Mouse (Mus musculus) limb, embryonic 12.5 days (tissue): ENCODE measurements around the gene Mapk12. TPM values are rescaled to one million over a fixed set of nuclear protein-coding genes. Genes with fewer than 3 reads are reported as not detected.

Experiments
- ATAC-seq: fragments of 200-750 bp; cut with Nextera tagmentation; 2 replicates; pipeline ENCODE4 v1.8.0; 2017; ENCODE audit warnings: low read depth, moderate TSS enrichment; ENCODE audit not compliant: insufficient number of reproducible peaks, insufficient read depth, low FRiP score, low TSS enrichment
- H3K27ac ChIP-seq: fragments of 300-500 bp; sonication (generic); 2 replicates; pipeline ENCODE4 v1.5.1; 2016; ENCODE audit warnings: mild to moderate bottlenecking, moderate library complexity
- H3K27me3 ChIP-seq: fragments of 300-500 bp; sonication (generic); 2 replicates; pipeline ENCODE4 v1.6.1; 2016; ENCODE audit warnings: mild to moderate bottlenecking, moderate library complexity
- H3K36me3 ChIP-seq: fragments of 300-500 bp; sonication (generic); 2 replicates; pipeline ENCODE4 v1.6.1; 2016; ENCODE audit warnings: mild to moderate bottlenecking, moderate library complexity
- H3K4me1 ChIP-seq: fragments of 300-500 bp; sonication (generic); replicated peaks from 2 replicates; pipeline ENCODE4 v1.6.1; 2016
- H3K4me2 ChIP-seq: fragments of 300-500 bp; sonication (generic); 2 replicates; pipeline ENCODE4 v1.6.1; 2016; ENCODE audit warnings: mild to moderate bottlenecking, moderate library complexity
- H3K4me3 ChIP-seq: fragments of 300-500 bp; sonication (generic); replicated peaks from 2 replicates; pipeline ENCODE4 v1.5.1; 2016; ENCODE audit warnings: mild to moderate bottlenecking
- H3K9ac ChIP-seq: fragments of 300-500 bp; sonication (generic); replicated peaks from 2 replicates; pipeline ENCODE4 v1.6.1; 2016; ENCODE audit warnings: mild to moderate bottlenecking, moderate library complexity
- H3K9me3 ChIP-seq: fragments of 300-500 bp; sonication (generic); 2 replicates; pipeline ENCODE4 v1.6.1; 2016; ENCODE audit warnings: mild to moderate bottlenecking, moderate library complexity
- WGBS: fragments of 180-500 bp; shearing (Covaris S2); methylation state at CpG from one replicate; pipeline ENCODE4 v1.1.7; 2016; 5-methylcytosine and 5-hydroxymethylcytosine counted together
- polyA plus RNA-seq: library from polyadenylated mRNA; unstranded; fragments of >200 nt; fragmentation: Nextera tagmentation; extraction: Ambion mirVana; gene quantifications from 2 replicates; pipeline ENCODE4 v1.2.1, GENCODE M21; 2016

Mapk12 gene
- polyA plus RNA-seq, 1 experiment from 2014 or later, result 9.3 TPM

DNA sequence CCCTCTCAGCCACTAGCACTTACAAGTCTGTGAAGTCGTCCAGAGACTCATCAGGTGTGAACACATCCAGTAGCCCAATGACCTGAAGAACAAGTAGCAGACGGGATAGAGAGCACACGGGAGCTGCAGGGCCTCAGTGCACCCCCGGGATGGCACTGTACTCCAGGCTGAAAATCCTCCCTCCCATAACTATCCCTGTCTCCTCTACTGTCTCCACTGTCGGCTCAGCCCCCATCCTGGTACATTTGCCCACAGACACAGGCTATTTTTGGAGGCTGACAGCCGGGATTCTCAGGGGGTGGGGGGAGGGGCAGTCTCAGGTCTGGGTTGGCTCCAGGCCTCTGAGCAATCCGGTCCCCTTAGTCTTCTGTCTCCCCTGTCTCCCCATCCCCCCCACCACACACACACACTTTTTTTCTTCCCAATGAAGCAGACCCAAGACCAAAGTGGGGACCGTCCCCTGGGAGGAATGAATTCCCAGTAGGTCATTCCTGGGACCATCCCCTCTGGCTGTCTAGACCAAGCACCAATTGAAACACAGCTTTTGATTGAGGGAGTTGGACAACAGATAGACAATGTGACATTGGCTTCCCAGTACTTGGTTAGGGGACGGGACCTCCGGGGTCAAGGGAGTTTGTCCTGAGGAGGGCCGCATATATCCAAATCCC, 3.0 kb downstream of the Mapk12 start:
- Histone ChIP-seq H3K9me3 (no peaks in the 10 kb centered on the region), H3K4me3 (no peak overlapping the region), H3K4me2 (no peak overlapping the region), H3K9ac (no peak overlapping the region), H3K4me1 (peaks cover 24% of the 10 kb centered on the region), H3K36me3 (no peaks in the 10 kb centered on the region), H3K27ac (no peak overlapping the region), H3K27me3 (peaks cover 39% of the 10 kb centered on the region)
- no peak for ATAC-seq
- 77% methylated on average over 11 of the region's 11 CpGs for WGBS

DNA sequence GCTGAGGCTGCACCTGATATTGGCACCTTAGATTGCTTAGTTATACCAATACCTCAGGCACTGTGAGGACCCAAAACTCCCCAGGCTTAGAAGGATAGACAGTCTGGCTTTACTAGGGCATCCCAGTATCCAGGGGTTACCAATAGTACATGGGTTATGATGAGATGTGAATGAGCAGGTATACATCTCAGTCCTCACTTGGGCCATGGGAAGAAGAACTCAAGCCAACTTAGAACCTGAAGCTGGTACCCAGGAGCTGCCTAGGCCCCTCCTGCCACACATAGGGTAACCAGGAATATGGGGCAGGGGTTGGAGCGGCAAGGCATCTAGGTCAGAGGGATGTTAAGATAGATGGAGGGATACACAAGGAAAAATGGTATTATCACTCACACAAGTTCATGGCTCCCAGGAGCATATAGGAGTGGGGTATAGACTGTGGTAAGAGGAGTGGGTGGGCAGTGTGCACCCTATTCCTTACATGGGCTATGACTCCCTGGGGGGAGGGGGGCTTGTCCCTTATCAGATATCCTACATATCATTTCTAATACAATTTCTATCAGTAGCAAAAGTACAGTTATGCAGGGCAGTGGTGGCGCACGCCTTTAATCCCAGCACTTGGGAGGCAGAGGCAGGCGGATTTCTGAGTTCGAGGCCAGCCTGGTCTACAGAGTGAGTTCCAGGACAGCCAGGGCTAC, 3.9 kb downstream of the Mapk12 start:
- Histone ChIP-seq H3K27ac (no peak overlapping the region), H3K9me3 (no peaks in the 10 kb centered on the region), H3K27me3 (peaks cover 37% of the 10 kb centered on the region), H3K9ac (no peak overlapping the region), H3K4me1 (peaks cover 22% of the 10 kb centered on the region), H3K4me3 (no peak overlapping the region), H3K36me3 (no peaks in the 10 kb centered on the region), H3K4me2 (no peak overlapping the region)
- ATAC-seq, result no peak
- 97% methylated on average over 5 of the region's 5 CpGs for WGBS

DNA sequence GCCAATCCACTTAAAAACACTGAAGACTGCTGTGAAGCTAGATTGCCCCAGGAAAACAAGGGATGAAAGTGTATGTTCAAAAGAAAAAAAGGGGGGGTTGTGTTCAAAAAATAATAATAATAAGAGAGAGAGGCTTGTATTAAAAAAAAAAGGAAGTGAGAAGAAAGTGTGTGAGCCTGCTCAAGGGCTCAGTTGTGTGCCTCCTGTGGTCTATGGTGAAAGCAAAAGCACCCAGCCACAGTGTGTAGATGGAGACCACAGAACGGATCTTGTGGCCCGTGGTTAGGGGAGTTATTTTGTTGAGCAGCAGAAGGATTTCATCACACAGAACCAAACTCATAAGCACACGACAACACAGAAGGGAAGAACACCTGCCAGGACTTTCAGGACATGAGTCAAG, 9.2 kb downstream of the Mapk12 start:
- H3K4me2 ChIP-seq, result no peak overlapping the region
- no peak for ATAC-seq
- H3K9me3 ChIP-seq, result no peaks in the 10 kb centered on the region

DNA sequence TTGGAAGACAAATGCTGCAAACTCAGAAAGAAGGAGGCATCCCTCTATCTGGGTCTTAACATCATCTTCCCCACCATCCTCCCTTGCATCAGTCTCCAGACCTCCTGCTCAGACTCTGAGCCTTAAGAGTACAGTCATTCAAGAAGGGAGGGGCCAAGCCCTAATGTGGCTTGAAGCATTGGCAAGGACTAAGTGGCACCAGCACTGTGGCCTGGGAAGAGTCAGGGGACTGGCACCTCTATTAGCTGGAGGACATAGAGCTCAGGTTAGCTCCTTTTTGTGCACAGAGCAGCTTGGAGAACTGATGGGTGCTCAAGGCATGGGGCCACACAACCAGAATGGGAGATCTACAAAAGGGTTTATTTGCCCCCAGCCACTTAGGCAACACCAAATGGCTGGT, 10.3 kb downstream of the Mapk12 start:
- no peak overlapping the region for H3K4me2 ChIP-seq
- H3K9me3 ChIP-seq, result no peaks in the 10 kb centered on the region
- H3K9ac ChIP-seq, result no peak overlapping the region
- ATAC-seq, result no peak
- H3K27me3 ChIP-seq, result no peaks in the 10 kb centered on the region
- H3K4me1 ChIP-seq, result peaks cover 13% of the 10 kb centered on the region
- H3K36me3 ChIP-seq, result 0 out of 2 replicates have a peak, but pooled peaks cover 2% of the 10 kb centered on the region
- no peak overlapping the region for H3K4me3 ChIP-seq
- no peak overlapping the region for H3K27ac ChIP-seq

More for the DNA sequence above, 9.2 kb downstream of the Mapk12 start:
- peaks cover 13% of the 10 kb centered on the region for H3K4me1 ChIP-seq
- no peak overlapping the region for H3K27ac ChIP-seq
- 86% methylated on average over 3 of the region's 3 CpGs for WGBS
- H3K36me3 ChIP-seq, result 0 out of 2 replicates have a peak, but pooled peaks cover 2% of the 10 kb centered on the region
- no peaks in the 10 kb centered on the region for H3K27me3 ChIP-seq
- no peak overlapping the region for H3K4me3 ChIP-seq
- no peak overlapping the region for H3K9ac ChIP-seq

DNA sequence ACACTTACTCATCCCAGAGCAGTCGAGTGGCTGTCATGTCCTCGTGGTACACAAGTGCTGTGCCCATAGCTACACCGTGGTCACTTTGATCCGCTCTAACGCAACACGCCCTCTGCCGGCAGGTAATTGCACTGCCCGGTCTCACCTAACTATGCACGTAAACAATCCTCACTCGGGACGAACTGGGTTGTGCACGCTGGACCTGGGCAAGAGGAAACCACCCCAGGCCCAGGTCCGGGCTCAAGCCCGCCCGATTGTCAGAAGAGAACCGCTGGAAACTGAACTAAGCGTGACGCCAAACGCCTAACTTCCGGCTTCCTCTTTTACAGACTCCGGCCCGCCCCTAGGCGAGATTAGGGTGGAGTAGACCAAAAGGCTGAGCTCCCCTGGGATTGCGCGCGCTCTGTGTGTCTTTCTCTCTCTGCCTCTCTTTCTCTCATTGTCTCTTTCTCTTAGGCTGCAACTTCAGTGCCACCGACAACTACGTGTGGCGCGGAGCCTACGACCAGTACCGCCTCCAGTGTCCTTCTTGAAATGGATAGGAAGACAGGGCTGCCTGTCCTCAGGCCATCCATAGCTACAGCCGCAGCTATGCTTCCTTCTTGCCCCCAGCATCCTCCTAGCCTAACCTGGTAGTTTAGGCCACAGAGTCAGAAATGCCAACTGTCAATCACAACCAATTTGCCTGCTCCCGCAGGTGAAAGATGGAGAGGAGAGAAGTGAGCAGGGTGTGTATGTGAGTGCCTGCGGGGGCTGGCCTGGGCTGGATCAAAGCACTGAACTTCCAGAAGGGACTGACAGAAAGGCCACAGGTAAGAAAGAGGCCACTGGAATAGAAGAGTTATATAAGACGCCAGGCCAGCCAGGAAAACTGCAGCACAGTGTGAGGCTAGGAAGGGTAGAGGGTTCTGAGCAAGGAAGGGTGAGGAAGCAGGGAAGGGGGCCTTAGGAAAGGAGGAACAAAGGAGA, 11.8 kb downstream of the Mapk12 start, which contains the start of gene Hdac10:
Gene Hdac10, minus strand, starts transcription at position 319 of the 969 bp plus-strand sequence.
- 3% methylated on average over 36 of the region's 36 CpGs for WGBS
- peak within 1 kb of the TSS; percentile 77; the same call in 1 of the 2 replicates for H3K27ac ChIP-seq
- peaks cover 19% of the 10 kb centered on the region for H3K4me1 ChIP-seq
- ATAC-seq, result peak; percentile 88
- no peaks in the 10 kb centered on the region for H3K9me3 ChIP-seq
- no peaks in the 10 kb centered on the region for H3K27me3 ChIP-seq
- H3K4me3 ChIP-seq, result peak within 1 kb of the TSS; percentile 58
- 0 out of 2 replicates have a peak, but pooled peaks cover 2% of the 10 kb centered on the region for H3K36me3 ChIP-seq
- peak within 1 kb of the TSS; percentile 76 for H3K4me2 ChIP-seq
- H3K9ac ChIP-seq, result peak within 1 kb of the TSS; percentile 66

DNA sequence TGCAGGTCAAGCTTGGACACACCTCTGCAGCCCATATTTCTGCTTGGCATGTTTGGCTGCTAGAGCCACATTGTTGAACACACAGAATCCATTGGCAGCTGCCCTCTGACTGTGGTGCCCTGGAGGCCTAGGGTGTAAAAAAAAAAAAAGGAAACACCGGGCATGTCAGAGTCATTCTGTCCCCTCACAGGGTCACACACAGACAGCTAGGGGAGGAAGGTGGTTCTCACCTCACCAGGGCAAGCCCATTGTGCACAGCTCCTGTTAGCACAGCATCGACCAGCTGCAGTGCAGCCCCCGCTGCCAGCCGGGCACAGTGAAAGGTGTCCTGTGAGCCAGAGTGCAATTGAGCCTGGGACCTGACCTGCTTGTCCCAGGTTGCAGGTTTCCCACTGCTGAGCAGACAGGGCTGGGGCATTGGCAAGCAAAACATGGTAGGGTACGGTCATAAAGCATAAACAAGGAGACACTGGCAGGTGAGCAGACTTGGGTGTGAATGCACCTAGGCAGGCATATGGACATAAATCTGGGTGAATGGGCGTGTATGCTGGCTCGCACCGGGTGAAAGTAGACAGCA, 13.1 kb downstream of the Mapk12 start:
- Histone ChIP-seq H3K36me3 (0 out of 2 replicates have a peak, but pooled peaks cover 2% of the 10 kb centered on the region), H3K4me3 (peak overlapping the region; percentile 58; the same call in 1 of the 2 replicates), H3K9me3 (no peaks in the 10 kb centered on the region), H3K27me3 (no peaks in the 10 kb centered on the region), H3K4me2 (peak overlapping the region; percentile 76), H3K27ac (no peak overlapping the region), H3K4me1 (peaks cover 23% of the 10 kb centered on the region), H3K9ac (peak overlapping the region; percentile 66)
- WGBS, result 86% methylated on average over 8 of the region's 8 CpGs
- ATAC-seq, result no peak

DNA sequence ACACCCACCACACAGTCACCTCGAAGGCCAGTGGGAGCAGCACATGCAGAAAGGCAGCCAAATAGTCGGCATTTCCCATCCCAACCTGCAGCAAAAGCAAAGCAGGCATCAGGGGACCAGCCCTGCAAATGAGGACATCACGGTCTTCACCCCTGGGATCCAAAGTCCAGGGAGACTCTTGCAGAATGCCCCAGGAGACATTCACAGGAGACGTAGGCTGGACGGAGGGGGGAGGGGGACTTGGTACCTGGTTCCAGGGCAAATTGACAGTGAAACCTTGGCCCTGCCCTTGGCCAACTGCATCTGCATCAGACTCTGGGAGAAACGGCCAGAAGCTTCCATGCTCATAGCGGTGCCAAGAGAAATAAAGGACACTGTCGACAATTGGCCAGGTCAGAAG, 13.9 kb downstream of the Mapk12 start:
- WGBS, result 87% methylated on average over 8 of the region's 8 CpGs
- Histone ChIP-seq H3K9me3 (no peaks in the 10 kb centered on the region), H3K36me3 (0 out of 2 replicates have a peak, but pooled peaks cover 2% of the 10 kb centered on the region), H3K27me3 (no peaks in the 10 kb centered on the region), H3K4me2 (no peak overlapping the region), H3K4me3 (no peak overlapping the region), H3K9ac (no peak overlapping the region), H3K4me1 (peaks cover 31% of the 10 kb centered on the region), H3K27ac (no peak overlapping the region)
- no peak for ATAC-seq

DNA sequence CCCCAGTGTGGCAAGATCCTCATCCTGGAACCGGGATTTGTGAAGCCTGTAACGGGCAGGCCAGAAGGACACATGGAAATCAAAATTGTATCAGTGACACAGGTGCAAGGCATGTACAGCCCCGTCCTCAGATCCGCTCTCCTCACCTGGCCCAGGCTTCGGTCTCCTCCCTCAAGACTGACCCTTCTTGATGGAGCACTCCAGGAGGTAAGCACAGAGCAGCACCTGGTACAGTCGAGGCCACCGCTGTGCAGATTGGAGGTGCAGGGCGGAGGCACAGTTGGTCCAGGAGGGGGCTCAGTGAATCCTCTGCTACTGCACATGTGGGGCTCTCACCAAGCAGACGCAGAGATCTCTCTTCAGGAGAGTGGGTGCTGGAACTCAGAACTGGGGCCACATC, 15.2 kb downstream of the Mapk12 start:
- no peaks in the 10 kb centered on the region for H3K9me3 ChIP-seq
- ATAC-seq, result no peak
- no peak overlapping the region for H3K9ac ChIP-seq
- H3K36me3 ChIP-seq, result peaks cover 5% of the 10 kb centered on the region
- peaks cover 44% of the 10 kb centered on the region for H3K4me1 ChIP-seq
- no peak overlapping the region for H3K27ac ChIP-seq
- H3K4me2 ChIP-seq, result no peak overlapping the region
- no peaks in the 10 kb centered on the region for H3K27me3 ChIP-seq
- H3K4me3 ChIP-seq, result no peak overlapping the region
- 90% methylated on average over 9 of the region's 9 CpGs for WGBS

DNA sequence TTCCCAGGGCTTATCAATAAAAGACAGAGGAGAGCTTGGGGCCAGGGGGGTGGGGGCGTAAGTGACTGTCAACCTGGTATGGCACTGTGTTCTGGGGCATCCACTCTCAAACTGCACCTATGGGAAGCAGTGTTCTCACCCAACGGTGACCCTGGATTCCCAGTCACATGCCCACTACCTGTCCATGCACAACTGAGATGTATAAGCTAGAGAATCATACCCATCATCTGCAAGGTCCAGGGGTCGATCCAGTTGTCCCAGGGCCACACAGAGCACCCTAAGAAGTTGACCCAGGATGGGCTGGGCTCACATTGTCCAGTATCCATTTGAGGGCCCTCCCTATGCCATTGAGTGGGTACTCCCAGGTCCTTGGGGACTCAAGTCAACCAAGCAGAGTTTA, 16.2 kb downstream of the Mapk12 start:
- H3K9ac ChIP-seq, result no peak overlapping the region
- H3K4me3 ChIP-seq, result no peak overlapping the region
- no peak for ATAC-seq

DNA sequence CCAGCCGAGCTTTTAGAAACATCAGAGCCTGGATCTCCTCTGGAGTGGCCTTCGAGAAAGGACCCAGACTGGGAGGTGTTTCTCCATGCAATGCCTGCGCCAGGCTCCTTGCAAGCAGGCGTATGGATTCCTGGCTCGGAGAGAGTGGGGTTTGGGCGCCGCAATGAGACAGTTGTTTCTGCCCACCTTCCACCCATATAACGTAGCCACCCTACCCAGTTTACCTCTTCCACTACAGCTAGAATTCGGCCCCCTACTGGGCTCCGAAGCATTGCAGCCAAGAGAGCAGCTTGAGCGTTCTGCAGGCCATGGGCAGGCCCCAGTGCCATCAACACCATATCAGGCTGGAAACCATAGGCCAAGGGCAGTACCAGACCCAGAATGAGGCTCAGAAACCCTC, 16.9 kb downstream of the Mapk12 start:
- WGBS, result 30% methylated on average over 11 of the region's 11 CpGs
- no peak for ATAC-seq
- Histone ChIP-seq H3K9ac (peak overlapping the region; percentile 72), H3K4me2 (peak overlapping the region; percentile 96), H3K4me3 (peak overlapping the region; percentile 79), H3K9me3 (no peaks in the 10 kb centered on the region), H3K27me3 (no peaks in the 10 kb centered on the region), H3K36me3 (peaks cover 20% of the 10 kb centered on the region), H3K4me1 (peaks cover 44% of the 10 kb centered on the region), H3K27ac (peak overlapping the region; percentile 81)

More for the DNA sequence above, 16.2 kb downstream of the Mapk12 start:
- WGBS, result 89% methylated on average over 3 of the region's 3 CpGs
- H3K36me3 ChIP-seq, result peaks cover 15% of the 10 kb centered on the region
- H3K4me1 ChIP-seq, result peaks cover 48% of the 10 kb centered on the region
- no peak overlapping the region for H3K4me2 ChIP-seq
- H3K27me3 ChIP-seq, result no peaks in the 10 kb centered on the region
- H3K27ac ChIP-seq, result no peak overlapping the region
- no peaks in the 10 kb centered on the region for H3K9me3 ChIP-seq
